In genomic region chr11:106634175-106634574, GRCm38 (mm10) we compare ENCODE assay signal across 8 mouse cellular contexts. TPM values are rescaled to one million over a fixed set of nuclear protein-coding genes. Genes with fewer than 3 reads are reported as not detected.
A peak's percentile ranks its signal among the peaks of the same experiment; 100 is the strongest.
DNase-seq lines count a peak whose midpoint lies in the region; ATAC-seq and TF ChIP-seq lines count a peak whose summit lies in the region.
"Not testable (repeated sequence)": the region's sequence is repeated elsewhere in the genome, so short reads cannot be mapped to it uniquely, and the experiment has no call there.

No protein-coding gene starts in this region.

- H3K79me2 ChIP-seq in CH12.LX (replicated peaks; ENCODE audit: control insufficient read depth, extremely low read depth, insufficient read depth, poor library complexity, severe bottlenecking); MEL (ENCODE audit: control insufficient read depth, insufficient read depth, low read length, poor library complexity): not testable (repeated sequence)

- H3K27ac ChIP-seq in CH12.LX (ENCODE audit: insufficient read depth, low read depth); MEL (ENCODE audit: control insufficient read depth, low read depth, low read length); midbrain, embryonic 11.5 days (ENCODE audit: low read depth, low read length); stomach, postnatal 0 days (replicated peaks): not testable (repeated sequence)
- H3K27ac ChIP-seq in ES-E14 (ENCODE audit: insufficient read depth, low read depth, low read length, poor library complexity, severe bottlenecking): peak overlapping the region; percentile 20; the same call in 1 of the 2 replicates

- ATAC-seq in midbrain, embryonic 11.5 days (ENCODE audit: low FRiP score); stomach, postnatal 0 days (ENCODE audit: low FRiP score, low TSS enrichment): not testable (repeated sequence)

- not testable (repeated sequence) for H3K9ac ChIP-seq in CH12.LX (ENCODE audit: insufficient read depth, low read depth); ES-E14 (ENCODE audit: insufficient read depth, low read depth, low read length, poor library complexity, severe bottlenecking); MEL (ENCODE audit: control insufficient read depth, low read depth, low read length, poor library complexity, severe bottlenecking); midbrain, embryonic 11.5 days (ENCODE audit: low read length); stomach, postnatal 0 days (ENCODE audit: low read length)

- TF ChIP-seq EP300 in CH12.LX (IDR thresholded peaks at IDR 0.05; ENCODE audit: low read length); MEL (IDR thresholded peaks at IDR 0.05; ENCODE audit: low read depth in 1 of 2, low read length in 2 of 2); stomach, postnatal 0 days (optimal IDR thresholded peaks at IDR 0.05): not testable (repeated sequence)

- H3K4me1 ChIP-seq in CH12.LX (ENCODE audit: control insufficient read depth in 1 of 2, insufficient read depth in 2 of 2); MEL (ENCODE audit: control insufficient read depth in 1 of 2, insufficient read depth in 2 of 2, low read length in 2 of 2); midbrain, embryonic 11.5 days (ENCODE audit: control insufficient read depth, insufficient read depth, low read length); stomach, postnatal 0 days (replicated peaks; ENCODE audit: control insufficient read depth, insufficient read depth): not testable (repeated sequence)
- H3K4me1 ChIP-seq in ES-E14 (ENCODE audit: control insufficient read depth in 2 of 2, insufficient read depth in 2 of 2, low read length in 2 of 2, poor library complexity in 1 of 2): peaks cover under 1 to 16% of the 10 kb centered on the region in 2 experiments; a peak in 2 of 4 replicates

- in situ Hi-C loops in CH12.LX (cut with MboI; ENCODE audit: low pct_ligation_motif_present, low pct_unique_long_range_greater_than_20kb, low sequenced_read_pairs): loop anchor here (25.0 kb wide), 1 partner anchor 328 kb away; no protein-coding TSS in a partner anchor
- in situ Hi-C loops in ES-E14 (cut with MboI; ENCODE audit: low sequenced_read_pairs in 2 of 2, unreplicated experiment in 2 of 2): loop anchor here in 1 of 2 experiments (10.0 kb wide), 1 partner anchor 219 kb away; no protein-coding TSS in a partner anchor

- H3K4me3 ChIP-seq in CH12.LX (replicated peaks in 1 of 3; ENCODE audit: low read depth in 2 of 3, low read length in 2 of 3, poor library complexity in 1 of 3); ES-E14 (ENCODE audit: insufficient read depth in 1 of 2, low read depth in 1 of 2, low read length in 2 of 2, poor library complexity in 1 of 2, severe bottlenecking in 1 of 2); MEL (ENCODE audit: control insufficient read depth in 1 of 2, insufficient read depth in 1 of 2, low read depth in 2 of 2, low read length in 2 of 2); midbrain, embryonic 11.5 days (ENCODE audit: low read depth, low read length); stomach, postnatal 0 days (ENCODE audit: low read depth, low read length): not testable (repeated sequence)

- not testable (repeated sequence) for TF ChIP-seq RAD21 in CH12.LX (IDR thresholded peaks at IDR 0.05; ENCODE audit: low read depth, low read length); MEL (IDR thresholded peaks at IDR 0.05; ENCODE audit: low read depth, low read length)

- H3K4me2 ChIP-seq in CH12.LX (ENCODE audit: insufficient read depth, low read depth, poor library complexity, severe bottlenecking); midbrain, embryonic 11.5 days; stomach, postnatal 0 days (replicated peaks; ENCODE audit: low read depth): not testable (repeated sequence)

- not testable (repeated sequence) for DNase-seq in CH12.LX (ENCODE audit: extremely low read depth); ES-E14 (ENCODE audit: low read depth, low spot score); MEL (ENCODE audit: low read depth, low spot score); stomach, postnatal 0 days (ENCODE audit: low spot score)
- DNase-seq in ES-CJ7 (ENCODE audit: low read depth, low spot score): peak; percentile 74
- DNase-seq in R1 (ENCODE audit: low read depth, low spot score): peak; percentile 77
- DNase-seq in ZHBTc4 (ENCODE audit: low read depth, low spot score): peak; percentile 71
- peak; percentile 49 for DNase-seq in midbrain, embryonic 11.5 days (ENCODE audit: low spot score, missing footprints)

- not testable (repeated sequence) for H3K27me3 ChIP-seq in CH12.LX (replicated peaks); MEL (ENCODE audit: control insufficient read depth in 1 of 2, insufficient read depth in 2 of 2, low read length in 2 of 2); midbrain, embryonic 11.5 days (ENCODE audit: control insufficient read depth, insufficient read depth, low read length); stomach, postnatal 0 days (ENCODE audit: control insufficient read depth, insufficient read depth, low read length)

- H3K9me3 ChIP-seq in CH12.LX (replicated peaks; ENCODE audit: low read length); ES-E14 (ENCODE audit: control insufficient read depth, insufficient read depth, low read depth, low read length); MEL (replicated peaks; ENCODE audit: insufficient read depth, low read length); midbrain, embryonic 11.5 days (ENCODE audit: control insufficient read depth, low read length); stomach, postnatal 0 days (ENCODE audit: control insufficient read depth, low read length): not testable (repeated sequence)

- TF ChIP-seq CTCF in CH12.LX (conservative IDR thresholded peaks at IDR 0.05 in 1 of 2, IDR thresholded peaks at IDR 0.05 in 1 of 2; ENCODE audit: low read depth in 2 of 2, low read length in 2 of 2); MEL (IDR thresholded peaks at IDR 0.05 in 2 of 3, conservative IDR thresholded peaks at IDR 0.05 in 1 of 3; ENCODE audit: control insufficient read depth in 1 of 3, insufficient read depth in 1 of 3, low read depth in 2 of 3, low read length in 3 of 3, poor library complexity in 1 of 3, severe bottlenecking in 1 of 3): not testable (repeated sequence)
- peak; percentile 29 for TF ChIP-seq CTCF in stomach, postnatal 0 days (IDR thresholded peaks at IDR 0.05; ENCODE audit: low read depth)

- 97% methylated on average over 3 of the region's 3 CpGs for WGBS in midbrain, embryonic 11.5 days
- WGBS in stomach, postnatal 0 days: 73% methylated on average over 3 of the region's 3 CpGs

- dilution Hi-C loops in CH12.LX (cut with MboI; ENCODE audit: extremely low pct_ligation_motif_present, extremely low pct_unique_long_range_greater_than_20kb, low sequenced_read_pairs): not testable (repeated sequence)

- not testable (repeated sequence) for H3K36me3 ChIP-seq in CH12.LX (replicated peaks in 1 of 2; ENCODE audit: control insufficient read depth in 1 of 2, insufficient read depth in 1 of 2, low read length in 1 of 2); ES-E14 (ENCODE audit: control insufficient read depth, insufficient read depth, low read length, poor library complexity, severe bottlenecking); MEL (ENCODE audit: control insufficient read depth in 1 of 2, insufficient read depth in 2 of 2, low read length in 2 of 2); midbrain, embryonic 11.5 days (ENCODE audit: control insufficient read depth, insufficient read depth, low read length); stomach, postnatal 0 days (ENCODE audit: control insufficient read depth, insufficient read depth, low read length)

- not testable (repeated sequence) for TF ChIP-seq POLR2A in CH12.LX (IDR thresholded peaks at IDR 0.05; ENCODE audit: low read depth, low read length); MEL (IDR thresholded peaks at IDR 0.05; ENCODE audit: control insufficient read depth in 1 of 2, insufficient read depth in 1 of 2, low read depth in 1 of 2, low read length in 2 of 2, poor library complexity in 1 of 2)

TF ChIP-seq in CH12.LX, 34 proteins besides CTCF, POLR2A, EP300 and RAD21:
- peak; percentile 73 for TF ChIP-seq TBP (conservative IDR thresholded peaks at IDR 0.05; ENCODE audit: low read depth, low read length)

TF ChIP-seq in MEL, 35 proteins besides CTCF, POLR2A, EP300 and RAD21:
- TF ChIP-seq TBP (IDR thresholded peaks at IDR 0.05; ENCODE audit: low read depth, low read length): 0 out of 2 replicates have a peak, but pooled peaks have one; percentile 39
TF ChIP-seq in MEL: peak in this region for 1; not testable (repeated sequence) for 34.

RNA-seq across cellular contexts. Expression of gene Tex2, which starts 21.0 kb away (rescaled TPM):
- total RNA-seq in CH12.LX (2012; rRNA removed) (5.0 and 6.2 TPM in 2 replicates), CH12.LX (2014; rRNA removed) (3.9 and 4.5 TPM in 2 replicates), ES-E14 (2012; rRNA removed) (33.6 and 34.4 TPM in 2 replicates), MEL (2012; rRNA removed) (21.9 and 24.8 TPM in 2 replicates)
- polyA plus RNA-seq in CH12.LX (2012; ENCODE audit: insufficient read length, low read depth) (3.9 and 4.0 TPM in 2 replicates), MEL (2012; ENCODE audit: insufficient read depth in 1 of 2, insufficient read length in 2 of 2, low read depth in 1 of 2, low replicate concordance in 2 of 2, missing spikeins in 1 of 2) (10 to 100 TPM in 1 of 2 experiments, not detected in 1; 13.7 TPM)
- 9.9 and 10.8 TPM in 2 replicates for polyA plus RNA-seq in midbrain, embryonic 11.5 days (2014; fragmentation: Nextera tagmentation; extraction: Ambion mirVana)
- polyA plus RNA-seq in stomach, postnatal 0 days (2015; fragmentation: Nextera tagmentation; extraction: Ambion mirVana): 11.6 and 12.1 TPM in 2 replicates
